Mouse (Mus musculus): ENCODE data around the gene Espl1. TPM values are rescaled to one million over a fixed set of nuclear protein-coding genes. Genes with fewer than 3 reads are reported as not detected.

Gene Espl1
- total RNA-seq, 2 experiments from 2014 or later = 7.5 to 10.7 TPM

DNA sequence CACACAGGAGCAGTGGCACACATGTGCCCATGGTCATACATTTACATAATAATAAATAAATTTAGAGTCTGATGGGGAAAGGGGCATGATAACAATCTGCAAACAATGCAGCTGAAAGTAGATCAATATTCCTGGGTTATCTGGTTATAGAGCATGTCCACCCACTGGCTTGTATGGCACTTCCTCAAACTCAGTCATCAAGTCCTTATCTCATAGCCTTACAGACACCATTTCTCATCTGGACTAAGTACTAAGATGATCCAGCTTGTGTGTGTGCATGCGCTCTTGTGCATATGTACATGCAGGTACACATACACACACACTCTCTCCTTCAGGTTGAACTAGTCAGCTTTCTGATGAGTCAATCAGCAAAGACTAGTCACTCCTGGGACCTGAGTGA, 68.6 kb downstream of the Espl1 start:
- intact Hi-C loops (cut with DNase I) = no loop called here
- DNase-seq = no peak

DNA sequence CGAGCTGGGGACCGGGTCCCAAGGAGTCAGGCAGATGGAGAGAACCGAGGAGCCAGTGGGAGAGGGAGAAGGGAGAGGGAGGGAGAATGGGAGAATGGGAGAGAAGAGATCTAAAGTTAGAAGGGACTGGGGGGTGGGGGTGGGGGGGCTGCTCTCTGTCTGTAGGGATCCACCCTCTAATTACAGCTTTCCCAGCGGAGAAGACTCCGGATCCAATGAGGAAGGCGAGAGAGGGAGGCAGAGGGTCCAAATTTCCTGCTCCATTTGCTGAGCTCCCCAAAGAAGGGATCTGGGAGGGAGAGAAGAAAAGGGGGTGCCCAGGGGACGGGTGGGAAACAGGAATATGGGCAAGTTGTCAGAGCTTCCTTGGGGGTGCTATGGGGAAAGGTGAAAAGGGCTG, 70.2 kb downstream of the Espl1 start:
- DNase-seq = no peak
- intact Hi-C loops (cut with DNase I) = no loop called here

DNA sequence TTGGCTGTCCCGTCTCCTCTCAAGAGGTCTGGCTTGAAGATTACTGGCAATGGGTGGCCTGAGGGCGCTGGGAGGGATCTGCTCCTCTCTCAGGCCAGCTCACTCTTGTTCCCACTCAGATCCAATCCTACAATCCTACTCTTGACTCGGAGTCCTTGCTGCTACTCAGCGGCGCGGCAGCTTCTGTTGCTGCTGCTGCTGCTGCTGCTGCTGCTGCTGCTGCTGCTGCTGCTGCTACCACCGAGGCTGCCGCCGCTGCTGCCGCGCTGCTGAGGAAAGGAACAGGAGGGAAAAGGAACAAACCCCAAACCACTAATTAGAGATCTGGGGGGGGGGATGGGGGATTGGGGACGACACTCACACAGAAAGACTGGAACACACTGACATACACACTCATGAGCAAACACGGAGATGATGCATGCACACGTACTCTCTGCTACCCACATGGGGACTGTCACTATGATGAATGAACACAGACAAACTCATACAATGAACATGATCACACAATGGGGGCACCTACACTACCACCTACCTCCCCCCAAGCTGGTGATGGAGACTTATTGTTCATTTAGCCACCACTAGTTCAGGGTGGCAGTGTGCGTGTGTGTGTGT, 70.8 kb downstream of the Espl1 start, which contains the start of gene Sp7:
Gene Sp7 (minus strand): TSS at position 450 of the 612 bp plus-strand sequence.
- intact Hi-C loops (cut with DNase I) = no loop called here
- no peak for DNase-seq

DNA sequence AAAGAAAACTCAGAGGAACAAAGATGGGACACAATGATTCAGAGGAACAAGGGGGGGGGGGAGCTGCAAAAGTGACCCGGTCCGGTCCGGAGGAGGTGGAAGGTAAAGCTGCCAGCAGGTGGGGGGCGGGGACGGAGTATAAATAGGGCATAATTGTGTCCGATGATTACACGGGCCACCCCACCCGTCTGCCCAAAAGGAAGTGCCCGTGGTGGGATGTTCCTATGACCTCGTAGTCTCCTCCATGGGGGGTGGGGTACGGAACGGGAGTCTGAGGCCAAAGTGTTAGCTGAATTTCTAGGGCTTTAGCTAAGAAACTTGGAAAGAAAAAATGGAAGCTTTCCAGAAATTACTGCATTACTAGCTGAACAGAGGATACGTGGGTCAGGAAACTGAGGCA, 73.9 kb downstream of the Espl1 start:
- intact Hi-C loops (cut with DNase I) = no loop called here
- no peak for DNase-seq

DNA sequence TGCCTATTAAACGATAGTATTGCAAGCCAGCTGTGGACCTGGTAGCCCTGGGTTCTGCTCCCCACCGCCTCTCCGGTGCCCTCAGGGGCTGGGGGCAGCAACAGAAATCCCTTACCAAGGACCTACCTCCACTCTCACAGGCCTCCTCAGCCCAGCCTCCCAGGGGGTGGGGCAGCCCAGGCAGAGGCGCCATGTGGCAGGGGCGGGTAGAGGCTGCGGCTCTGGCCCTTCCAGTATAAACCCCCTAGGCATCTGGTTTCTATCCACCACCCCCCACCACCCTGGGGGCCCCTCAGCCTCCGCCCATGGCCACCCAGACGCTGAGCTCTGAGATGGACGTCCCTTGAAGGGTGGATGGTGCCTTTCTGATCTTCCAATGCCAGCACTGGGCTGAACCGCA, 74.7 kb downstream of the Espl1 start:
- no peak for DNase-seq
- intact Hi-C loops (cut with DNase I) = no loop called here

Other genes starting within 250 kb of the Espl1 start
- 100 to 1,000 TPM; 149 to 154 TPM for gene Eif4b, start 222.5 kb upstream of the Espl1 start, total RNA-seq (2021)
- gene Tns2, start 195.9 kb upstream of the Espl1 start, total RNA-seq (2021) = 100 to 1,000 TPM in 1 of 2 experiments, 10 to 100 TPM in 1; 95.1 to 108 TPM
- gene Spryd3, start 160.0 kb upstream of the Espl1 start, total RNA-seq (2021) = 10 to 100 TPM; 19.1 to 22.2 TPM
- gene Igfbp6, start 151.9 kb upstream of the Espl1 start, total RNA-seq (2021) = 10 to 100 TPM; 24.8 to 30.5 TPM
- under 1 TPM in 1 of 2 experiments, not detected in 1; 0.20 TPM for gene Soat2, start 145.7 kb upstream of the Espl1 start, total RNA-seq (2021)
- 10 to 100 TPM; 48.2 to 48.3 TPM for gene Zfp740, start 93.0 kb upstream of the Espl1 start, total RNA-seq (2021)
- gene Csad, start 91.5 kb upstream of the Espl1 start, total RNA-seq (2021) = 10 to 100 TPM; 25.6 to 33.8 TPM
- 1 to 10 TPM; 1.9 to 2.0 TPM for gene Itgb7, start 64.3 kb upstream of the Espl1 start, total RNA-seq (2021)
- 10 to 100 TPM; 23.2 to 27.2 TPM for gene Rarg, start 38.7 kb upstream of the Espl1 start, total RNA-seq (2021)
- gene Gm9918, start 25.7 kb upstream of the Espl1 start, total RNA-seq (2021) = not detected
- gene Mfsd5, start 16.8 kb upstream of the Espl1 start, total RNA-seq (2021) = 10 to 100 TPM; 20.6 to 23.8 TPM
- gene Pfdn5, start 29.9 kb downstream of the Espl1 start, total RNA-seq (2021) = 100 to 1,000 TPM; 336 to 346 TPM
- 10 to 100 TPM; 28.3 to 31.5 TPM for gene Myg1, start 35.4 kb downstream of the Espl1 start, total RNA-seq (2021)
- 10 to 100 TPM; 16.2 to 16.4 TPM for gene Aaas, start 54.5 kb downstream of the Espl1 start, total RNA-seq (2021)
- gene Sp7, start 70.9 kb downstream of the Espl1 start, total RNA-seq (2021) = not detected
- 10 to 100 TPM; 57.7 to 68.4 TPM for gene Sp1, start 109.9 kb downstream of the Espl1 start, total RNA-seq (2021)
- 1 to 10 TPM in 1 of 2 experiments, under 1 TPM in 1; 0.67 to 1.4 TPM for gene Amhr2, start 149.1 kb downstream of the Espl1 start, total RNA-seq (2021)
- gene Prr13, start 162.8 kb downstream of the Espl1 start, total RNA-seq (2021) = 10 to 100 TPM; 23.3 to 27.3 TPM
- gene Pcbp2, start 174.3 kb downstream of the Espl1 start, total RNA-seq (2021) = 100 to 1,000 TPM; 547 to 592 TPM
- 1 to 10 TPM in 1 of 2 experiments, not detected in 1; 3.6 TPM for gene Gm10337, start 207.5 kb downstream of the Espl1 start, total RNA-seq (2021)
- 1 to 10 TPM; 5.1 to 5.2 TPM for gene Map3k12, start 220.8 kb downstream of the Espl1 start, total RNA-seq (2021)
- 10 to 100 TPM; 45.9 to 53.1 TPM for gene Tarbp2, start 221.9 kb downstream of the Espl1 start, total RNA-seq (2021)
- 1 to 10 TPM; 1.4 to 3.8 TPM for gene Npff, start 228.7 kb downstream of the Espl1 start, total RNA-seq (2021)

Data from heart, postnatal 10 days (tissue).